Mouse (Mus musculus): ENCODE data around the gene Cog7. TPM values are rescaled to one million over a fixed set of nuclear protein-coding genes. Genes with fewer than 3 reads are reported as not detected.

Gene Cog7
- total RNA-seq, 2 experiments from 2014 or later, result 24.5 to 26.2 TPM

Other genes with a start within 250 kb of the Cog7 start
- gene Scnn1g, start 247.2 kb downstream of the Cog7 start, total RNA-seq (2021), result not detected
- gene Scnn1b, start 116.7 kb downstream of the Cog7 start, total RNA-seq (2021), result under 1 TPM in 1 of 2 experiments, not detected in 1; 0.22 TPM
- 10 to 100 TPM; 57.3 to 57.4 TPM for gene Gga2, start 39.5 kb upstream of the Cog7 start, total RNA-seq (2021)
- gene Ubfd1, start 85.5 kb upstream of the Cog7 start, total RNA-seq (2021), result 10 to 100 TPM; 82.6 to 87.1 TPM
- 1 to 10 TPM; 8.9 to 9.8 TPM for gene Ears2, start 85.6 kb upstream of the Cog7 start, total RNA-seq (2021)
- gene Ndufab1, start 120.2 kb upstream of the Cog7 start, total RNA-seq (2021), result 100 to 1,000 TPM; 202 to 220 TPM
- 1 to 10 TPM; 2.8 to 3.8 TPM for gene Palb2, start 151.3 kb upstream of the Cog7 start, total RNA-seq (2021)
- 10 to 100 TPM; 96.5 to 96.6 TPM for gene Dctn5, start 151.3 kb upstream of the Cog7 start, total RNA-seq (2021)
- 1 to 10 TPM; 6.2 to 6.5 TPM for gene Plk1, start 177.7 kb upstream of the Cog7 start, total RNA-seq (2021)
- 1 to 10 TPM; 2.8 to 3.1 TPM for gene Ern2, start 204.5 kb upstream of the Cog7 start, total RNA-seq (2021)
- 1 to 10 TPM; 1.2 to 1.9 TPM for gene Chp2, start 237.8 kb upstream of the Cog7 start, total RNA-seq (2021)

Measured in left cerebral cortex, postnatal 4 days (tissue).